Mouse (Mus musculus): ENCODE data around the gene Mrpl44.

- TF ChIP-seq GATA1 (IDR thresholded peaks at IDR 0.05; ENCODE audit: borderline replicate concordance, low read length) (no peak), FLI1 (IDR thresholded peaks at IDR 0.05; ENCODE audit: low read length) (no peak)
Measured at GRCm38 (mm10) chr1:79762282-79763250, 13.3 kb upstream of the Mrpl44 start.

All from megakaryocyte, embryonic 14.5 days (primary cell).